Mouse (Mus musculus) olfactory bulb, adult 2 months (tissue): ENCODE results near the gene Brms1.

Experiments
- CTCF ChIP-seq: fragments of 200-500 bp; IDR thresholded peaks from 2 replicates; pipeline ENCODE4 v1.5.1; 2012; ENCODE audit warnings: low read depth, mild to moderate bottlenecking, low read length, moderate library complexity; ENCODE audit not compliant: insufficient read depth
- POLR2A ChIP-seq: fragments of 200-500 bp; IDR thresholded peaks from 2 replicates; pipeline ENCODE4 v1.6.1; 2012; ENCODE audit warnings: mild to moderate bottlenecking, low read depth, low read length, moderate library complexity; ENCODE audit not compliant: insufficient read depth

GRCm38 (mm10) chr19:5032686-5033085 is 8.5 kb upstream of the Brms1 start:
- TF ChIP-seq CTCF (no peak), POLR2A (no peak)
